Mouse (Mus musculus): ENCODE data around the gene Lrp4.

DNA sequence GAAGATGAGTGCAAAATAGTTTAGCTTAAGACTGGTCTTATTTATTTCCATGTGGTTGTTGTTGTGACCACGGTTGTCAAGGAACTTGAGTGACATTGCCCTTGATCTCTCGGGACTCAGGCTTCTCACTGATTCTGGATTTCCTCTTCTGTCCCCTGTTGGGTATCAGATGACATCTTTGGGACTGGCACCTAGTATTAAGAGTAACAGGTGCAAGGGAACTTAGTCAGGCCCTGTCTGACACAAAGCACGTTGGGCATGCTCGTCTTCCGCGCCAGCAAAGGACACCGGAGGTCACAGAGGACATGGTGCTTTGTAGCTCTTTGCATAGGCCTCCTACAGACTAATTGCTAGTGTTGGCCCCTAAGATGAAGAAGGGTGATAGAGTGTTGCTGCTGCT is 3.5 kb downstream of the Lrp4 start:
- TF ChIP-seq CTCF (IDR thresholded peaks at IDR 0.05) (no peak), EP300 (IDR thresholded peaks at IDR 0.05) (no peak)

All from lung, postnatal 0 days (tissue).